In the genomic region with DNA sequence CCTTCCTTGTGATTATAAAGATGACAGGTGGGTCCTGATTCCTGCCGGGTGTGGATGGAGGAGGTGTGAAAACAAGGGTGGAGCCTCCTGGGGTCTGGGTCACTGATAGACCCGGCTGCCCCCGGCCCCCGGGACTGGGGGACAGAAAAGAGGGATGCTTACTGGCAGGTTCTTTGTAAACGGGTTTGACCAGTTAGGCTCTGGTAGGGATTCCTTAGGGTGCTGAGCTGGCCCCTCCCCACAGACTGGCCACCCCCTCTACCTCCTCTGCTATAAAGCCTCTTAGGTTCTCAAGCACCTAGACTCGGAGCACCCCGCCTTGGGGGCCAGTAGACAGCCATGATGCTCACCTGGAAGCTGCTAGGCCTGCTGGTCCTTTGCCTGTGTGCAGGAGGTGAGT, we compare ENCODE assay signal across 22 mouse cellular contexts. TPM values are rescaled to one million over a fixed set of nuclear protein-coding genes. Genes with fewer than 3 reads are reported as not detected.
A peak's percentile ranks its signal among the peaks of the same experiment; 100 is the strongest.
DNase-seq lines count a peak whose midpoint lies in the region; ATAC-seq and TF ChIP-seq lines count a peak whose summit lies in the region.
"Had no signal": no experiment of that assay in that cellular context is flagged by ENCODE, and none has a peak within 500 bp of the region (broad histone marks: within the 10 kb centered on the region; RNA-seq: fewer than 3 reads in every experiment).

A gene (plus strand): TSS at position 301 of the 400 bp plus-strand sequence.

- no peaks in the 10 kb centered on the region for H3K9me3 ChIP-seq in kidney, postnatal 0 days (replicated peaks; ENCODE audit: low read length)
- no peaks in the 10 kb centered on the region for H3K9me3 ChIP-seq in ES-E14 (ENCODE audit: control insufficient read depth, insufficient read depth, low read depth, low read length)
- H3K9me3 ChIP-seq: forebrain, embryonic 12.5 days; heart, embryonic 12.5 days; hindbrain, embryonic 10.5 days had no signal

- no peaks in the 10 kb centered on the region for H3K4me1 ChIP-seq in kidney, postnatal 0 days (replicated peaks; ENCODE audit: insufficient read depth, low read length)
- no peaks in the 10 kb centered on the region for H3K4me1 ChIP-seq in thymus, adult 2 months (replicated peaks; ENCODE audit: control insufficient read depth, insufficient read depth, low read length)
- peaks cover 4 to 38% of the 10 kb centered on the region in 2 experiments; a peak in 3 of 4 replicates for H3K4me1 ChIP-seq in ES-E14 (ENCODE audit: control insufficient read depth in 2 of 2, insufficient read depth in 2 of 2, low read length in 2 of 2, poor library complexity in 1 of 2)
- H3K4me1 ChIP-seq: forebrain, embryonic 12.5 days had no signal

- DNase-seq in kidney, postnatal 0 days (ENCODE audit: low spot score) = no peak
- DNase-seq in kidney, adult 18-20 months = no peak
- DNase-seq in thymus, adult 2 months = no peak
- no peak for DNase-seq in thymus, postnatal 36 days
- no peak for DNase-seq in ES-E14 (ENCODE audit: low read depth, low spot score)
- DNase-seq in MN1 (ENCODE audit: low spot score) = no peak
- DNase-seq: adrenal gland, adult 2 months; adrenal gland, postnatal 25 days; cerebellum, adult 18-20 months; cerebellum, adult 9-11 months; cerebellum, postnatal 36 days; gastrocnemius, adult 2 months; gastrocnemius, postnatal 25 days had no signal

- H3K9ac ChIP-seq in kidney, postnatal 0 days (ENCODE audit: low read depth, low read length) = no peak within 1 kb of the TSS
- no peak within 1 kb of the TSS; the same call in 1 of the 2 replicates for H3K9ac ChIP-seq in ES-E14 (ENCODE audit: insufficient read depth, low read depth, low read length, poor library complexity, severe bottlenecking)
- H3K9ac ChIP-seq: forebrain, embryonic 12.5 days; hindbrain, embryonic 14.5 days had no signal

- WGBS in kidney, postnatal 0 days = 31% methylated on average over 7 of the region's 7 CpGs
- 41% methylated on average over 7 of the region's 7 CpGs for WGBS in thymus, adult 2 months

- H3K27ac ChIP-seq in kidney, postnatal 0 days = no peak within 1 kb of the TSS
- H3K27ac ChIP-seq in thymus, adult 2 months (ENCODE audit: control insufficient read depth, insufficient read depth, low read length) = no peak within 1 kb of the TSS
- H3K27ac ChIP-seq in ES-E14 (ENCODE audit: insufficient read depth, low read depth, low read length, poor library complexity, severe bottlenecking) = peak within 1 kb of the TSS; percentile 58; the same call in 1 of the 2 replicates
- H3K27ac ChIP-seq: forebrain, embryonic 12.5 days; hindbrain, embryonic 10.5 days; hindbrain, embryonic 14.5 days had no signal

- no peak within 1 kb of the TSS for H3K4me2 ChIP-seq in kidney, postnatal 0 days (ENCODE audit: low read length)
- H3K4me2 ChIP-seq: forebrain, embryonic 12.5 days; heart, embryonic 12.5 days; hindbrain, embryonic 14.5 days had no signal

- H3K4me3 ChIP-seq in kidney, postnatal 0 days (replicated peaks; ENCODE audit: low read depth, low read length) = no peak within 1 kb of the TSS
- H3K4me3 ChIP-seq in thymus, adult 2 months (ENCODE audit: control insufficient read depth, insufficient read depth, low read length) = no peak within 1 kb of the TSS
- H3K4me3 ChIP-seq in ES-E14 (ENCODE audit: insufficient read depth in 1 of 2, low read depth in 1 of 2, low read length in 2 of 2, poor library complexity in 1 of 2, severe bottlenecking in 1 of 2) = no peak within 1 kb of the TSS
- H3K4me3 ChIP-seq: forebrain, embryonic 12.5 days; heart, embryonic 12.5 days; hindbrain, embryonic 10.5 days had no signal

- in situ Hi-C loops in ES-E14 (cut with MboI; ENCODE audit: low sequenced_read_pairs in 2 of 2, unreplicated experiment in 2 of 2) = no loop called here

- 0 out of 2 replicates have a peak, but pooled peaks cover 9% of the 10 kb centered on the region for H3K36me3 ChIP-seq in kidney, postnatal 0 days (ENCODE audit: insufficient read depth, low read length)
- no peaks in the 10 kb centered on the region for H3K36me3 ChIP-seq in thymus, adult 2 months (ENCODE audit: control insufficient read depth, insufficient read depth, low read length)
- peaks cover 12% of the 10 kb centered on the region for H3K36me3 ChIP-seq in ES-E14 (ENCODE audit: control insufficient read depth, insufficient read depth, low read length, poor library complexity, severe bottlenecking)

- 0 out of 2 replicates have a peak, but pooled peaks have one; percentile 8 for ATAC-seq in kidney, postnatal 0 days (replicated peaks; ENCODE audit: low FRiP score, low read depth)
- no peak for ATAC-seq in frontal cortex, adult (ENCODE audit: low TSS enrichment)
- ATAC-seq: forebrain, embryonic 16.5 days had no signal

- no peak for TF ChIP-seq CTCF in kidney, postnatal 0 days (IDR thresholded peaks at IDR 0.05; ENCODE audit: low read depth)
- no peak for TF ChIP-seq CTCF in thymus, adult 2 months (IDR thresholded peaks at IDR 0.05; ENCODE audit: borderline replicate concordance, control insufficient read depth, extremely low read depth, insufficient read depth, low read length, poor library complexity)

- TF ChIP-seq POLR2A in thymus, adult 2 months (IDR thresholded peaks at IDR 0.05; ENCODE audit: control insufficient read depth, extremely low read depth, insufficient read depth, low read length, poor library complexity) = no peak

- no peaks in the 10 kb centered on the region for H3K27me3 ChIP-seq in kidney, postnatal 0 days (ENCODE audit: insufficient read depth, low read length)
- H3K27me3 ChIP-seq in thymus, adult 2 months (ENCODE audit: control insufficient read depth, insufficient read depth, low read length) = no peaks in the 10 kb centered on the region

TF ChIP-seq in ES-E14, 5 proteins besides CTCF, POLR2A, EP300 and RAD21:
- TF ChIP-seq HCFC1 (IDR thresholded peaks at IDR 0.05; ENCODE audit: borderline replicate concordance, insufficient read depth, low read length) (no peak), MAFK (IDR thresholded peaks at IDR 0.05; ENCODE audit: insufficient read depth, low read depth, low read length) (no peak), ZC3H11A (IDR thresholded peaks at IDR 0.05; ENCODE audit: borderline replicate concordance, low read depth, low read length) (no peak), CHD2 (IDR thresholded peaks at IDR 0.05; ENCODE audit: low read depth, low read length) (no peak), ZNF384 (IDR thresholded peaks at IDR 0.05; ENCODE audit: low read depth, low read length) (no peak)

RNA-seq across cellular contexts. Expression of the gene that starts here (rescaled TPM):
- polyA plus RNA-seq in kidney, postnatal 0 days (2015; fragmentation: Nextera tagmentation; extraction: Ambion mirVana) = 0.14 and 0.17 TPM in 2 replicates
- 10.2 and 11.2 TPM in 2 replicates for polyA plus RNA-seq in thymus, adult 2 months (2012; rRNA removed)
- total RNA-seq in ES-E14 (2012; rRNA removed) = 4.3 and 8.9 TPM in 2 replicates
- total RNA-seq: adrenal gland, adult 2 months; adrenal gland, postnatal 25 days; gastrocnemius, adult 2 months; gastrocnemius, postnatal 25 days; granulocyte monocyte progenitor cell, adult 5-6 weeks; heart, adult 8-10 months; heart, postnatal 25 days had no signal
- polyA plus RNA-seq: adrenal gland, adult 2 months had no signal

Comparison
In these comparisons a context has a peak if more than half of its experiments do, and no peak if none do; other contexts are left out.
1. Peak in ATAC-seq in kidney, postnatal 0 days; RNA of the gene not detected or under 1 TPM.